Mouse (Mus musculus): Measurements from ENCODE around the gene Pvalb. TPM values are rescaled to one million over a fixed set of nuclear protein-coding genes. Genes with fewer than 3 reads are reported as not detected.

The Pvalb gene
- polyA plus RNA-seq, 1 experiment from 2014 or later: 0.49 TPM

GRCm38 (mm10) chr15:78194320-78194719, 11.9 kb downstream of the Pvalb start:
- Histone ChIP-seq H3K9ac (no peak overlapping the region), H3K36me3 (no peaks in the 10 kb centered on the region), H3K4me3 (no peak overlapping the region), H3K27me3 (replicated peaks) (peaks cover 79% of the 10 kb centered on the region), H3K9me3 (replicated peaks) (no peaks in the 10 kb centered on the region), H3K27ac (ENCODE audit: poor library complexity, severe bottlenecking) (no peak overlapping the region), H3K4me1 (replicated peaks) (peaks cover 10% of the 10 kb centered on the region; the same call in 1 of the 2 replicates), H3K4me2 (no peak overlapping the region)
- ATAC-seq (ENCODE audit: insufficient number of reproducible peaks, low FRiP score): no peak
- WGBS: 51% methylated on average over 3 of the region's 3 CpGs

- Histone ChIP-seq H3K4me1 (replicated peaks) (no peaks in the 10 kb centered on the region), H3K9ac (no peak overlapping the region), H3K4me3 (no peak overlapping the region), H3K4me2 (no peak overlapping the region), H3K27ac (ENCODE audit: poor library complexity, severe bottlenecking) (no peak overlapping the region), H3K27me3 (replicated peaks) (peaks cover 49% of the 10 kb centered on the region), H3K36me3 (no peaks in the 10 kb centered on the region), H3K9me3 (replicated peaks) (no peaks in the 10 kb centered on the region)
- 80% methylated on average over 7 of the region's 7 CpGs for WGBS
- no peak for ATAC-seq (ENCODE audit: insufficient number of reproducible peaks, low FRiP score)
These were observed 16.6 kb downstream of the Pvalb start for GRCm38 (mm10) chr15:78189636-78190035.

GRCm38 (mm10) chr15:78188546-78188945, 17.7 kb downstream of the Pvalb start:
- no peak overlapping the region for H3K4me2 ChIP-seq
- 70% methylated on average over 3 of the region's 3 CpGs for WGBS
- no peaks in the 10 kb centered on the region for H3K36me3 ChIP-seq
- H3K27me3 ChIP-seq (replicated peaks): peaks cover 49% of the 10 kb centered on the region
- H3K9me3 ChIP-seq (replicated peaks): no peaks in the 10 kb centered on the region
- H3K9ac ChIP-seq: no peak overlapping the region
- ATAC-seq (ENCODE audit: insufficient number of reproducible peaks, low FRiP score): no peak
- H3K4me3 ChIP-seq: no peak overlapping the region
- H3K27ac ChIP-seq (ENCODE audit: poor library complexity, severe bottlenecking): no peak overlapping the region
- H3K4me1 ChIP-seq (replicated peaks): no peaks in the 10 kb centered on the region

GRCm38 (mm10) chr15:78186906-78187305, 19.3 kb downstream of the Pvalb start:
- Histone ChIP-seq H3K27ac (ENCODE audit: poor library complexity, severe bottlenecking) (no peak overlapping the region), H3K36me3 (no peaks in the 10 kb centered on the region), H3K9ac (no peak overlapping the region), H3K4me2 (no peak overlapping the region), H3K27me3 (replicated peaks) (peaks cover 55% of the 10 kb centered on the region), H3K9me3 (replicated peaks) (no peaks in the 10 kb centered on the region), H3K4me3 (no peak overlapping the region), H3K4me1 (replicated peaks) (peaks cover 4% of the 10 kb centered on the region)
- WGBS: 66% methylated on average over 5 of the region's 5 CpGs
- ATAC-seq (ENCODE audit: insufficient number of reproducible peaks, low FRiP score): no peak

- no peak overlapping the region for H3K4me2 ChIP-seq
- 82% methylated on average over 4 of the region's 4 CpGs for WGBS
- H3K36me3 ChIP-seq: no peaks in the 10 kb centered on the region
- H3K27me3 ChIP-seq (replicated peaks): peaks cover 61% of the 10 kb centered on the region
- peaks cover 7% of the 10 kb centered on the region for H3K4me1 ChIP-seq (replicated peaks)
- no peak overlapping the region for H3K9ac ChIP-seq
- no peaks in the 10 kb centered on the region for H3K9me3 ChIP-seq (replicated peaks)
- no peak for ATAC-seq (ENCODE audit: insufficient number of reproducible peaks, low FRiP score)
- H3K27ac ChIP-seq (ENCODE audit: poor library complexity, severe bottlenecking): no peak overlapping the region
- no peak overlapping the region for H3K4me3 ChIP-seq
These were observed 20.6 kb downstream of the Pvalb start for GRCm38 (mm10) chr15:78185609-78186008.

GRCm38 (mm10) chr15:78184855-78185254, 21.3 kb downstream of the Pvalb start:
- Histone ChIP-seq H3K27me3 (replicated peaks) (peaks cover 54% of the 10 kb centered on the region), H3K4me1 (replicated peaks) (peaks cover 7% of the 10 kb centered on the region), H3K4me3 (no peak overlapping the region), H3K4me2 (no peak overlapping the region), H3K9ac (no peak overlapping the region), H3K36me3 (no peaks in the 10 kb centered on the region), H3K27ac (ENCODE audit: poor library complexity, severe bottlenecking) (no peak overlapping the region), H3K9me3 (replicated peaks) (no peaks in the 10 kb centered on the region)
- ATAC-seq (ENCODE audit: insufficient number of reproducible peaks, low FRiP score): peak; percentile 55; the same call in 1 of the 2 replicates
- 8% methylated on average over 10 of the region's 10 CpGs for WGBS

- Histone ChIP-seq H3K27me3 (replicated peaks) (peaks cover 61% of the 10 kb centered on the region), H3K9ac (no peak overlapping the region), H3K4me3 (no peak overlapping the region), H3K27ac (ENCODE audit: poor library complexity, severe bottlenecking) (no peak overlapping the region), H3K4me1 (replicated peaks) (peaks cover 7% of the 10 kb centered on the region), H3K36me3 (no peaks in the 10 kb centered on the region), H3K9me3 (replicated peaks) (no peaks in the 10 kb centered on the region), H3K4me2 (no peak overlapping the region)
- ATAC-seq (ENCODE audit: insufficient number of reproducible peaks, low FRiP score): no peak
- WGBS: 27% methylated on average over 8 of the region's 8 CpGs
These were observed 24.3 kb downstream of the Pvalb start for GRCm38 (mm10) chr15:78181701-78182405.

GRCm38 (mm10) chr15:78179775-78180174, 26.4 kb downstream of the Pvalb start:
- H3K9ac ChIP-seq: no peak overlapping the region
- no peak for ATAC-seq (ENCODE audit: insufficient number of reproducible peaks, low FRiP score)
- no peak overlapping the region for H3K4me3 ChIP-seq
- no peaks in the 10 kb centered on the region for H3K36me3 ChIP-seq
- peaks cover 9% of the 10 kb centered on the region for H3K4me1 ChIP-seq (replicated peaks)
- H3K27ac ChIP-seq (ENCODE audit: poor library complexity, severe bottlenecking): no peak overlapping the region
- 51% methylated on average over 3 of the region's 3 CpGs for WGBS
- peaks cover 55% of the 10 kb centered on the region for H3K27me3 ChIP-seq (replicated peaks)
- no peaks in the 10 kb centered on the region for H3K9me3 ChIP-seq (replicated peaks)
- H3K4me2 ChIP-seq: no peak overlapping the region

- no peak overlapping the region for H3K9ac ChIP-seq
- ATAC-seq (ENCODE audit: insufficient number of reproducible peaks, low FRiP score): no peak
- no peaks in the 10 kb centered on the region for H3K36me3 ChIP-seq
- H3K4me1 ChIP-seq (replicated peaks): peaks cover 14% of the 10 kb centered on the region
- no peak overlapping the region for H3K4me2 ChIP-seq
- H3K27ac ChIP-seq (ENCODE audit: poor library complexity, severe bottlenecking): no peak overlapping the region
- H3K4me3 ChIP-seq: no peak overlapping the region
- H3K9me3 ChIP-seq (replicated peaks): no peaks in the 10 kb centered on the region
- peaks cover 42% of the 10 kb centered on the region for H3K27me3 ChIP-seq (replicated peaks)
- 7% methylated on average over 9 of the region's 9 CpGs for WGBS
These were observed 27.8 kb downstream of the Pvalb start for GRCm38 (mm10) chr15:78178397-78178796.

- Histone ChIP-seq H3K27me3 (replicated peaks) (peaks cover 31% of the 10 kb centered on the region), H3K27ac (ENCODE audit: poor library complexity, severe bottlenecking) (no peak overlapping the region), H3K9ac (0 out of 2 replicates have a peak overlapping the region, but pooled peaks have one; percentile 23), H3K4me3 (no peak overlapping the region), H3K4me2 (no peak overlapping the region), H3K9me3 (replicated peaks) (no peaks in the 10 kb centered on the region), H3K4me1 (replicated peaks) (peaks cover 24% of the 10 kb centered on the region), H3K36me3 (no peaks in the 10 kb centered on the region)
- WGBS: 50% methylated on average over 10 of the region's 10 CpGs
- no peak for ATAC-seq (ENCODE audit: insufficient number of reproducible peaks, low FRiP score)
These were observed 28.9 kb downstream of the Pvalb start for GRCm38 (mm10) chr15:78177257-78177656.

GRCm38 (mm10) chr15:78174887-78175245, 31.3 kb downstream of the Pvalb start:
- Histone ChIP-seq H3K27me3 (replicated peaks) (peaks cover 16% of the 10 kb centered on the region), H3K4me2 (peak overlapping the region; percentile 90), H3K9ac (0 out of 2 replicates have a peak overlapping the region, but pooled peaks have one; percentile 60), H3K4me3 (peak overlapping the region; percentile 47), H3K4me1 (replicated peaks) (peaks cover 17% of the 10 kb centered on the region), H3K36me3 (no peaks in the 10 kb centered on the region), H3K27ac (ENCODE audit: poor library complexity, severe bottlenecking) (no peak overlapping the region), H3K9me3 (replicated peaks) (no peaks in the 10 kb centered on the region)
- WGBS: 73% methylated on average over 6 of the region's 6 CpGs
- ATAC-seq (ENCODE audit: insufficient number of reproducible peaks, low FRiP score): no peak

Data from heart, embryonic 12.5 days (tissue).